Mouse (Mus musculus) embryonic fibroblast, embryonic 13.5 days (primary cell): ENCODE results near the gene Hs3st2. TPM values are rescaled to one million over a fixed set of nuclear protein-coding genes. Genes with fewer than 3 reads are reported as not detected.

Source experiments
- H3K27ac ChIP-seq: 2 replicates; pipeline ENCODE4 v1.5.1; 2012; ENCODE audit warnings: low read length, control low read depth, inconsistent platforms; ENCODE audit not compliant: insufficient read depth
- H3K4me1 ChIP-seq: 2 replicates; pipeline ENCODE4 v1.6.1; 2011; ENCODE audit warnings: low read length; ENCODE audit not compliant: control insufficient read depth, insufficient read depth
- H3K4me3 ChIP-seq: 2 replicates; pipeline ENCODE4 v1.5.1; 2011; ENCODE audit warnings: mild to moderate bottlenecking, control low read depth, low read length; ENCODE audit not compliant: insufficient read depth
- CTCF ChIP-seq: IDR thresholded peaks from 2 replicates; pipeline ENCODE4 v1.5.1; 2011; ENCODE audit warnings: mild to moderate bottlenecking, control low read depth, low read length, moderate library complexity, borderline replicate concordance; ENCODE audit not compliant: insufficient read depth
- POLR2A ChIP-seq: IDR thresholded peaks from 2 replicates; pipeline ENCODE4 v1.6.1; 2011; ENCODE audit warnings: low read depth, mild to moderate bottlenecking, control low read depth, low read length, moderate library complexity
- polyA plus RNA-seq: library from polyadenylated mRNA; stranded (reverse); fragments of >200 nt; gene quantifications from 2 replicates; pipeline ENCODE4 v1.2.4, GENCODE M21; 2011; ENCODE audit warnings: low read depth; ENCODE audit not compliant: missing spikeins, insufficient read length

The Hs3st2 gene
- polyA plus RNA-seq, 1 experiment, result not detected

- TF ChIP-seq CTCF, result no peak
- TF ChIP-seq POLR2A, result no peak
- Histone ChIP-seq H3K4me1 (no peaks in the 10 kb centered on the region), H3K4me3 (no peak overlapping the region), H3K27ac (no peak overlapping the region)
These were observed 1.0 kb downstream of the Hs3st2 start for GRCm38 (mm10) chr7:121392740-121392993.

DNA sequence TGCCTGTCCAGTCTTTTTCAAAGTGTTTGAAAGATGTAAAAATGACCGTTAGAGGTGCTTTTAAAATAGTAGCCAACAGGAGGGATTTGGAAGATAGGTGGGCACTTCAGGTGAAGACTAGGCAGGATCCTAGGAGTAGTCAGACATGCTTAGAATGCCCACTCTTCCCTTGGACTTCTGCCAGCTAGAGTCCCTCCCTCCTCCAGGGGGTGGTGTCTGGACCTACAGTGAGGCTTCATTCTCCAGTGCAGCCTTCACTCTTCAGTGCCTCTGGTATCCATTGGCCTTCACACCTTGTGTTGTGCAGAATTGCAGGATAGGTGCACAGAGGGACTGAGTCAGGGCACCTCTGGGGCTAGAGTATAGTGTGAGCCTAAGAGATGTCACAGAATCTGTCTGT is 2.2 kb downstream of the Hs3st2 start:
- Histone ChIP-seq H3K4me1 (no peaks in the 10 kb centered on the region), H3K27ac (no peak overlapping the region), H3K4me3 (no peak overlapping the region)
- TF ChIP-seq POLR2A (no peak), CTCF (no peak)

- Histone ChIP-seq H3K27ac (no peak overlapping the region), H3K4me1 (no peaks in the 10 kb centered on the region), H3K4me3 (no peak overlapping the region)
- TF ChIP-seq POLR2A (no peak), CTCF (no peak)
These were observed 3.2 kb downstream of the Hs3st2 start for GRCm38 (mm10) chr7:121394875-121395274.

- Histone ChIP-seq H3K4me1 (no peaks in the 10 kb centered on the region), H3K27ac (no peak overlapping the region), H3K4me3 (no peak overlapping the region)
- TF ChIP-seq POLR2A (no peak), CTCF (no peak)
These were observed 19.3 kb downstream of the Hs3st2 start for GRCm38 (mm10) chr7:121410716-121411506.

DNA sequence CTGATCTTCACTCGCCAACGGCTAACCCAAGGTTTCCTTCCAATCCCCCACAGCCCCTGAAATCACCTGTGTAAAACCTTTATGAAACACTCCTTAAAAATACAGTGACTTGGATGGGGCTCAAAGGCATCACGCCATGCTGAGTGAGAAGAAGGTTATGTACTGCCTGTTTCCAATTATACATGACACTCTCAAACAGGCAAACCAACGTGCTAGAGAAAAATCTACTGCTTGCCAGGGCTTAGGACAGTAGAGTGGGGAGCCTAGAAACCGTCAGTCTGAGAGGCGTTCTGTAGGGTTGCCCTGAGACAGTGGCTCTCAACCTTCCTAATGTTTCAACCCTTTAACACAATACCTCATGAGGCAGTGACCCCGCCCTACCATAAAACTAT is 19.8 kb downstream of the Hs3st2 start:
- Histone ChIP-seq H3K4me1 (no peaks in the 10 kb centered on the region), H3K4me3 (no peak overlapping the region), H3K27ac (no peak overlapping the region)
- TF ChIP-seq POLR2A (no peak), CTCF (no peak)

GRCm38 (mm10) chr7:121436884-121437283 is 45.2 kb downstream of the Hs3st2 start:
- Histone ChIP-seq H3K4me1 (no peaks in the 10 kb centered on the region), H3K27ac (no peak overlapping the region)

GRCm38 (mm10) chr7:121441186-121441585 is 49.5 kb downstream of the Hs3st2 start:
- TF ChIP-seq CTCF (no peak), POLR2A (no peak)
- Histone ChIP-seq H3K4me3 (no peak overlapping the region), H3K27ac (no peak overlapping the region), H3K4me1 (no peaks in the 10 kb centered on the region)

More at GRCm38 (mm10) chr7:121436884-121437283, 45.2 kb downstream of the Hs3st2 start:
- TF ChIP-seq POLR2A (no peak), CTCF (no peak)
- H3K4me3 ChIP-seq, result no peak overlapping the region

GRCm38 (mm10) chr7:121444336-121444735 is 52.7 kb downstream of the Hs3st2 start:
- H3K27ac ChIP-seq, result no peak overlapping the region
- no peak overlapping the region for H3K4me3 ChIP-seq
- no peak for TF ChIP-seq CTCF
- no peak for TF ChIP-seq POLR2A
- no peaks in the 10 kb centered on the region for H3K4me1 ChIP-seq

DNA sequence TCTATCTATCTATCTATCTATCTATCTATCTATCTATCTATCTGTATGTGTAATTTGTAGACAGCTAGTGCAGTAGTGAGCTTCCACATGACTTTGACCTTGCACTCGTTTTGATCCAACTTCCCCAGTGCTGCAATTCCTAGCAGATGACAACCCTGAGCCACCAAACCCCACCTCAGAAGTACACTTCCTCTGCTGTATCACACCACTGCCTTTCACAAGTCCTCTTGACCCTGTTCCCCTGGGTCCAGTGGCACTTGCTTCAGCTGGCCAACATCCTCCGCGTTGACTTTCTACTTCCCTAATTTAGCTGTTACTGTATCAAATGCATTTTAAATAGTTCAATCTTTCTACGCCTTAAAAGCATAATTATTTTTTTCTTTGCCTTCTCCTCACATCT is 54.6 kb downstream of the Hs3st2 start:
- Histone ChIP-seq H3K4me3 (no peak overlapping the region), H3K27ac (no peak overlapping the region)
- TF ChIP-seq POLR2A, result no peak
- TF ChIP-seq CTCF, result no peak

GRCm38 (mm10) chr7:121450951-121451843 is 59.5 kb downstream of the Hs3st2 start:
- Histone ChIP-seq H3K4me3 (no peak overlapping the region), H3K4me1 (no peaks in the 10 kb centered on the region), H3K27ac (no peak overlapping the region)
- TF ChIP-seq CTCF, result no peak
- TF ChIP-seq POLR2A, result no peak

More for the DNA sequence above, 54.6 kb downstream of the Hs3st2 start:
- H3K4me1 ChIP-seq, result no peaks in the 10 kb centered on the region

GRCm38 (mm10) chr7:121456716-121457115 is 65.1 kb downstream of the Hs3st2 start:
- TF ChIP-seq CTCF (no peak), POLR2A (no peak)
- no peak overlapping the region for H3K27ac ChIP-seq
- no peak overlapping the region for H3K4me3 ChIP-seq
- no peaks in the 10 kb centered on the region for H3K4me1 ChIP-seq
